Mouse (Mus musculus): ENCODE measurements at regions not wholly inside any gene's neighbourhood (a gene's known extent, or its start where the extent isn't known, plus 50 kb on each side); places are given as distances from the start of the nearest gene placed in this dataset.

DNA sequence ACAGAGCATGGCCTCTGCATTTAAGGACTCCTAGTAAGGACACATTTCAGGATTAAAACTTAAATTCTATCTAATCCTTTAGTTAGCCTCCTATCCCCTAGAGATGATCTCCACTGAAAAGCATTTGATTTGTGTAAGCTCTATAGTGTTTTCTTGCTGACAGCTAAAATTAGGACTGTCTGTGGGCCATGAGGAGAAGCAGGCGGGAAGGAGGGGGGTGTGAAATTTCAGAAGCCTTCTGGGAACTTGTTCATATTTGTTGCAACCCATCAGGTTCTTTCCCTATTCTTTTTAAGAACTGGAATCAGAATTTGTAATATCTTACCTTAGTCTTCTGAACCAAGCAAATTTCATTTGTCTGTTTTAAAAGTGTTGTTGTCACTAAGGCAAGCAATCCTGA lies 114.7 kb upstream of the Sp4 start:
- DNase-seq (ENCODE audit: low read depth, low spot score): no peak

GRCm38 (mm10) chr12:118411767-118412430 lies 110.7 kb upstream of the Sp4 start:
- DNase-seq (ENCODE audit: low read depth, low spot score): no peak

- no peak for DNase-seq (ENCODE audit: low read depth, low spot score)
Measured at GRCm38 (mm10) chr12:118410917-118411316, 109.7 kb upstream of the Sp4 start.

DNA sequence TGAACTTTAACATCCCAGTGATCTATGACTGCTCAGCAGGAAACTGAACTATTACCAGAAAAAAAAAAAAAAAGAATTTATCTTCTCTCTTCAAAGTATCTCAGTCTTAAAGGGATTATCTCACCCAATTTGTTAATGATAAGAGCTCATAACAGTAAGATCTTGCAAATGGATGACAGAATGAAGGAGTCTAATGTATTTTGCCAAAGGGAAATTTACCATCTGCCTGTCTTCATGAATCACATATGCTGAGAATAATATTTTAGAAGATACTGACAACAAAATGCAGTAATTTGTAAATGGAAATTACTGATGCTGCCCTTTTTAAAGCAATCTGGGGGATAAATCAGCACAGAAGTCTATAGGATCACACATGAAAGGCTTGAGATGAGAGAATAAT lies 103.9 kb upstream of the Sp4 start:
- peak; percentile 10 for DNase-seq (ENCODE audit: low read depth, low spot score)

DNA sequence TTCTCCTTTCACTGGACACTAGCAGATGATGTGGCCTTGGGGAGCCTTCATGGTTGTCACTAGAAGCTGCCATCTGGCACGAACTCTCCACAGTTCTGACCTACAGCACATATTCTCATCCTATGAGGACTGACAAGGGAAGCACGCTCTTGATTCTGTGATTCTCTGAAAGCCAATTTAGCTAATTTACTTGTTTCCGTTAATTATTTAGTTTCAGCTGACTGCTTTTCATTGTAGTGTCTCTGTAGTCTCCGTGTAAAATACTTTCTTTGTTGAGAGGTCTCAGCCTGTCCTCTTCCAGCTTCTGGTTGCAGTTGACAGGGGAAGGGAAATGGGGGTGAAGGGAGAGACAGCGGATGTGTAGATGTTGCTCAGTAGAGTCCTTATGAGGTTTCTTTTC lies 102.9 kb upstream of the Sp4 start:
- no peak for DNase-seq (ENCODE audit: low read depth, low spot score)

- DNase-seq (ENCODE audit: low read depth, low spot score): no peak
Measured at GRCm38 (mm10) chr12:118403519-118404087, 102.4 kb upstream of the Sp4 start.

- no peak for DNase-seq (ENCODE audit: low read depth, low spot score)
Measured at GRCm38 (mm10) chr12:118401377-118401776, 100.1 kb upstream of the Sp4 start.

DNA sequence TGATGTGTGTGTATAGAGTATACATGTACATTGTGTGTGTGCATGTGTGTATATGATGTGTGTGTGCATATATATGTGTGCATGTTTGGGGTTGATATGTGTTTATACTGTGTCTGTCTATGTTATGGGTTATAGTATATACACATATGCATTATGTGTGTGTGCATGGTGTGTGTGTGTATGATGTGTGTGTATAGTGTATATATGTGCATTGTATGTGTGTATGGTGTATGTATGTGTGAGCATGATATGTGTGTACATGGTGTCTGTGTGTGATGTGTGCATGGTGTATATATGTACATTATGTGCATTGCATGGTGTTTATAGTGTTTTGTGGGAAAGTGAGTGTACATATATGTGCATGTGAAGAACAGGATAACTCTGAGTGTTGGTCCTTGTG lies 90.4 kb upstream of the Sp4 start:
- DNase-seq (ENCODE audit: low read depth, low spot score): no peak

DNA sequence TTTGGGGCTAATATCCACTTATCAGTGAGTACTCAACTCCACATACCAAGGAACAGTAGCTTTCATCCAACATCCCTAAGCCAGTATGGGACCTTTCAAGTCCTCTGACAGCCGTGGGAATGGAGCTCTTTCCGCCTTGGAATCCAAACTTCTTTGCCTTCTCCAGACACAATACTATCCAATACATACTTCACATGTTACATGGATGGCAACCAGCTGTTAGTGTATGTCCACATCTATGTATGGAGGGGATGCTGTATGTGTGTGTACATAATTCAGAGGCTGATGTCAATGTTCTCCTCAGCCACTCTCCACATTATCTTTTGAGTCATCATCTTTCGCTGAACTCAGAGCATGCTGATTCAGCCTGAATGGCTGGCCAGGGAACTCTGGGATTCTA lies 79.8 kb upstream of the Sp4 start:
- no peak for DNase-seq (ENCODE audit: low read depth, low spot score)

DNA sequence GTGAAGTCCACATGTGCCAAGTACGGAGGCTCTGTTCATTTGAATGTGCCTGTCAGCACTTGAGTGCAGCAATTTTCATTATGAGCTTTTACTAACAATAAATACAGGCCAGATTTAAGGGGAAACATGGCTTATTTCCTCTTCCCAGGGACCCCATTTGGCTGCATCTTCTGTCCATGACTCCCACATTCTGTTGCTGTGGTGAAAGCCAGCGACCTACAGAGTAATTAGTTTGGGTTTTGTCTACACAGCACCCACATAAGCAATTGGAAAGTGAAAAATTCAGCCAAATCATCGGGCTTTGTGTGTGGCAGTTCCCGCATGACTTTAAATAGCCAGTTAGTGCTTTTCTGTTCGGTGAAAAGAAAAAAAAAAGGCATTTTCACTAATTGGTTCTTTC lies 76.7 kb upstream of the Sp4 start:
- no peak for DNase-seq (ENCODE audit: low read depth, low spot score)

DNA sequence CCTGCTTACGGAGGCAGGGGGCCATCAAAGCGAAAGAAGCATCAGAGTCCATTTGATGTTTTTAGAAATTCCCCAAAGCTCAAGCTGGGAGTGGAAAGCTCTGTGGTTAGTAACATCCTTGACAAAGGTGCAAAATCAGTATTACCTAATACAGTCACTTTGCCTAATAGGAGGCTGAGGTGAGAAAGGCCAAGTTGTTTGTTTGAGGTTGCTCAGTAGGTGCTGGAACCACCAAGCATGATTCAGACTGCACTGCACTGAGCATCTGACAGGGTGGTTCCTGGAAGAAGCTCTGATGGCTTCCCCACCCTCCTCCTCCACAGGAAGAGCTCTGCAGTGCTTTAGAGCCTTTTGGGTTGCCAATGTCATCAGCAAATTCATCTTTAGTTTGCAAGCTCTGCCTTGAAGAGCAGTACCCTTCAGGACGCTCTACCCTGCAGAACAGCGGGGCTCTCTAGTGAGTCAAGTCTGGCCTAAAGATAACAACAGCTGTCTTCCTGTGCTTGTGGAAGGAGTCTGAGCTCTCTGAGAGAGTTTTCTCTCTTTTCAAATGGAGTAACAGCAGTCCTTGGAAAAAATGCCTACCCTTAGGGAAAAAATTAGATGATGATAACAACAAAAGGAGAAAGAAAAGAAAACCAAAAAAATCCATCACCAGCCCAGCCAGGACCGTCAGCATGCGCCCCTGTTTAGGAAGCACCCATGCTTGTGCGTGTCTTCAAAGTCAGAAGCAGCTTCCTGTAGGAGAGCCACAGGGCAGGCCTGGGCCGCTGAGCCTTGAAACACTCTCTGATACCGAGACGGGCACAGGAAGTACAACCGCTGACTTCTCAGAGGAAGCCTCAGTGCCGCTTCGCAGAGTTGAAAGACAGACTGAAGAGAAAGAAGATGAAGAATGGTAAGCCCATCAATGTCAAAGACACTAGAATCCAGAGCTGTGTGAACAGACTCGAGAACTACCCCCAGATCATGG lies 75.6 kb upstream of the Sp4 start:
- DNase-seq (ENCODE audit: low read depth, low spot score): no peak

DNA sequence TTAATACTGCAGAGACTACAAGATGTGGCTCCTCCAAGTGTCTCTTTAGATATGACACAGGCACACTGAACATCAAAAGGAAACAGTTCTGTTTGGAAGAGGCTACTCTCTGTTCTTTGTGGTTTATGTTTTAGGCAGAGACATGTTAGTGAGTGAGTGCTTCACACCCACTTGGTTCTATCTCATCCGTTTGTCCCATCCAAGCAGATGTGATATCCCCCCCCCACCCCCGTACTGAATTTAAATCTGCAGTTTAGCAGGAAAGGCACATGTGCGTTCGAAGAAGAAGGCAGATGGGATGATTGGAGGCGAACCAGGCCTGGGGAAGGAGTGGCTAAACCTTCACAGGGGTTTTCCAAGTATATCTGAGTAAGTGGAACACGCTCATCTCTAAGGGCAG lies 72.0 kb upstream of the Sp4 start:
- no peak for DNase-seq (ENCODE audit: low read depth, low spot score)

DNA sequence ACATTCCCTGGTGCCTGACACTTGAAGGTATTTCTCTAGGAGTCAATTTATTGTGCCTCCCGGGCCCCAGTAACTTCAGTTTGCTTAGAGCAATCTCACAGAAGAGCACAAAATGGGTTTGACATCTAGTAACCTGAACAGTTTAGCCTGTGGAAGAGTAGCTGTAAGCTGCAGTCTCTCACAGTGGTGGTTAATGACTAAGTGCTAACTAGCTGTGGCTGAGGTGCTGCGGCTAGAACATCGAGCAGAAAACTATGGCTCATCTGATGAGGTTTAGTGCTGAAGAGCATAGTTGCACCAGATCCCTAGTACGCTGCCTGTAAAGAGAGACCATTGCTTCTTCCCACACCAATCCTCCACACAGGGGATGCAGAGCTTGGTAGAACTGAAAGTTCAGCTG lies 70.7 kb upstream of the Sp4 start:
- no peak for DNase-seq (ENCODE audit: low read depth, low spot score)

DNA sequence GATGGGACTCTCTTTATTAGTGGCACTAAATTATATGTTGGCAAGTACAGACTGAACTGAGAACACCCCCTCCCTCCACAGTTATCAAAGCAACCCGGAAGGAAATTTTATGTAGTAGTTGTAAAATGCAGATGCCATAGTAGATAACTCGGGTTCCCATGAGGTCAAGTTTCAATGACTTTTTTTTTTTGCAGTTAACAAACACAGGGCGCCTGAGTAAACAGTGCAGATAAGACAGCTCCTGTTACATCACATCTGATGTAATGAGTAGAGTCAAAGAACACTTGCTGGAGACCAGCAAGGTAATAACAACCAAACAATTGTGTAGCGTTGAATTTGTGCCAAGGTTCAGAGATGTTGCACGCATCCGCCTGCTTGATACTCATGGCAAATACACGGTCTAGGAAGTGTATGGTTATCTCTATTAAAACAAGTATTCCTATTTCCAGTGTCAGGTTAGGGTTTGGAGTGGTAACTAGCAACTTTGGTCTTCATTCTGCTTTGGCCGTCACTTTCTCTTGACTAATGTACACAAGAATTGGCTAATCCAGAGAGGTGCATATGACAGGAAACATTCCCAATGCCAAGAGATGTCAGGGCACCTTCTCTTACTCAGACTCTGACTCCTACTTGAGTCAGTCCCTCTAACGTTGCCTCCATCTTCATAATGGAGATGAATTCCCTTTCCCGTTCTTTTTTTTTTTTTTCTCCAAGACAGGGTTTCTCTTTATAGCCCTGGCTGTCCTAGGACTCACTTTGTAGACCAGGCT lies 66.3 kb upstream of the Sp4 start:
- no peak for DNase-seq (ENCODE audit: low read depth, low spot score)

GRCm38 (mm10) chr12:118352866-118353265 lies 51.6 kb upstream of the Sp4 start:
- DNase-seq (ENCODE audit: low read depth, low spot score): no peak

- DNase-seq (ENCODE audit: low read depth, low spot score): no peak
Measured at GRCm38 (mm10) chr12:118351421-118351820, 50.2 kb upstream of the Sp4 start.
